16 mouse cellular contexts compared by ENCODE assay signal in the genomic region with DNA sequence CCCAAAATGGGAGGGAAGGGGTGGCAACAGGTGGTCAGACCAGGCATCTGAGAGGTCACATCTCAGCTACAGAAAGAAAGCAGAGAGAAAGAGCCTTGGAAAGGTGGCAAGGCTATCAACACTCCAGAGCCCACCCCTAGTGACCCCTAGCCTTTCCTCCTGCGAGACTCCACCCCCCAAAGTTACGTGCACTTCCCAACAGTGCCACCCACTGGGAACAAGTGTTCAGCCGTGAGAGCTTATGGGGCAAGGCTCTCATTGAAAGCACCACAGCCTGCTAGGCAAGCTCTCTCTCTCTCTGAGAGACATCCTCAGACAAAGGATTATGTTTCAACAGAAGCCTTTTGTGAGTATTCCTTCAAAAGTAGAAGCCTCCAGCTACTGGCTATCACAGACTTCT. TPM values are rescaled to one million over a fixed set of nuclear protein-coding genes. Genes with fewer than 3 reads are reported as not detected.
DNase-seq lines count a peak whose midpoint lies in the region; ATAC-seq and TF ChIP-seq lines count a peak whose summit lies in the region.
"Had no signal": no experiment of that assay in that cellular context is flagged by ENCODE, and none has a peak within 500 bp of the region (broad histone marks: within the 10 kb centered on the region; RNA-seq: fewer than 3 reads in every experiment).

No protein-coding gene starts in this region.

- H3K27ac ChIP-seq in gastrocnemius, adult 2 months: no peak overlapping the region
- H3K27ac ChIP-seq in lung, embryonic 14.5 days (ENCODE audit: low read depth): no peak overlapping the region
- H3K27ac ChIP-seq in cortical plate, adult 2 months (ENCODE audit: insufficient read depth, low read length): no peak overlapping the region
- H3K27ac ChIP-seq in stomach, postnatal 0 days (replicated peaks): no peak overlapping the region
- no peak overlapping the region for H3K27ac ChIP-seq in midbrain, embryonic 16.5 days (ENCODE audit: low read length)
- H3K27ac ChIP-seq: forebrain, embryonic 13.5 days; hindbrain, embryonic 15.5 days; limb, embryonic 15.5 days had no signal

- TF ChIP-seq POLR2A in cortical plate, adult 2 months (IDR thresholded peaks at IDR 0.05; ENCODE audit: extremely low read depth, insufficient read depth, low read length): no peak

- H3K4me2 ChIP-seq in lung, embryonic 14.5 days: no peak overlapping the region
- H3K4me2 ChIP-seq in stomach, postnatal 0 days (replicated peaks; ENCODE audit: low read depth): no peak overlapping the region
- no peak overlapping the region for H3K4me2 ChIP-seq in midbrain, embryonic 16.5 days (ENCODE audit: low read length)
- H3K4me2 ChIP-seq: forebrain, embryonic 13.5 days; hindbrain, embryonic 15.5 days; limb, embryonic 15.5 days had no signal

- peak; percentile 21; the same call in 1 of the 2 replicates for TF ChIP-seq CTCF in gastrocnemius, adult 2 months (IDR thresholded peaks at IDR 0.05)
- TF ChIP-seq CTCF in lung, embryonic 14.5 days (IDR thresholded peaks at IDR 0.05; ENCODE audit: low read depth): no peak
- TF ChIP-seq CTCF in cortical plate, adult 2 months (IDR thresholded peaks at IDR 0.05; ENCODE audit: extremely low read depth, insufficient read depth, low read length): 0 out of 2 replicates have a peak, but pooled peaks have one; percentile 23
- TF ChIP-seq CTCF in stomach, postnatal 0 days (IDR thresholded peaks at IDR 0.05; ENCODE audit: low read depth): peak; percentile 53

- no peak for DNase-seq in gastrocnemius, adult 2 months
- no peak for DNase-seq in gastrocnemius, postnatal 36 days
- DNase-seq in lung, embryonic 14.5 days: peak; percentile 26
- no peak for DNase-seq in lung, postnatal 4 days
- no peak for DNase-seq in stomach, postnatal 0 days (ENCODE audit: low spot score)
- no peak for DNase-seq in layer of hippocampus, postnatal 25 days (ENCODE audit: extremely low spot score in 1 of 2, low spot score in 1 of 2)
- DNase-seq: B cell, adult 2 months; cerebellum, postnatal 36 days; heart, adult 18-20 months; midbrain, embryonic 14.5 days had no signal

- intact Hi-C loops in gastrocnemius, adult 2 months (cut with DNase I): no loop called here
- intact Hi-C loops in gastrocnemius, postnatal 36 days (cut with DNase I): no loop called here

- no peaks in the 10 kb centered on the region for H3K9me3 ChIP-seq in lung, embryonic 14.5 days (ENCODE audit: low read depth, low read length)
- no peaks in the 10 kb centered on the region for H3K9me3 ChIP-seq in stomach, postnatal 0 days (ENCODE audit: control insufficient read depth, low read length)
- no peaks in the 10 kb centered on the region for H3K9me3 ChIP-seq in midbrain, embryonic 16.5 days (replicated peaks; ENCODE audit: control insufficient read depth, low read length, poor library complexity, severe bottlenecking)
- H3K9me3 ChIP-seq: limb, embryonic 15.5 days had no signal

- no peak for ATAC-seq in lung, embryonic 14.5 days (ENCODE audit: insufficient read depth)
- ATAC-seq in stomach, postnatal 0 days (ENCODE audit: low FRiP score, low TSS enrichment): no peak
- no peak for ATAC-seq in midbrain, embryonic 16.5 days
- ATAC-seq: forebrain, embryonic 13.5 days had no signal

- no peak overlapping the region for H3K4me3 ChIP-seq in gastrocnemius, adult 2 months
- no peak overlapping the region for H3K4me3 ChIP-seq in lung, embryonic 14.5 days (ENCODE audit: low read depth, low read length)
- H3K4me3 ChIP-seq in cortical plate, adult 2 months (ENCODE audit: insufficient read depth, low read length): no peak overlapping the region
- no peak overlapping the region for H3K4me3 ChIP-seq in stomach, postnatal 0 days (ENCODE audit: low read depth, low read length)
- H3K4me3 ChIP-seq in midbrain, embryonic 16.5 days (ENCODE audit: low read depth, low read length): no peak overlapping the region
- H3K4me3 ChIP-seq: forebrain, embryonic 13.5 days; hindbrain, embryonic 15.5 days; limb, embryonic 15.5 days had no signal

- WGBS in lung, embryonic 14.5 days: 7% methylated on average over 3 of the region's 3 CpGs
- WGBS in stomach, postnatal 0 days: 5% methylated on average over 3 of the region's 3 CpGs
- 13% methylated on average over 3 of the region's 3 CpGs for WGBS in midbrain, embryonic 16.5 days

- no peaks in the 10 kb centered on the region for H3K27me3 ChIP-seq in lung, embryonic 14.5 days (ENCODE audit: insufficient read depth, low read length)
- H3K27me3 ChIP-seq in stomach, postnatal 0 days (ENCODE audit: control insufficient read depth, insufficient read depth, low read length): no peaks in the 10 kb centered on the region
- H3K27me3 ChIP-seq in midbrain, embryonic 16.5 days (ENCODE audit: control insufficient read depth, insufficient read depth, low read depth, low read length): no peaks in the 10 kb centered on the region
- H3K27me3 ChIP-seq: forebrain, embryonic 13.5 days; hindbrain, embryonic 15.5 days; limb, embryonic 15.5 days; Patski had no signal

- no peak overlapping the region for H3K9ac ChIP-seq in lung, embryonic 14.5 days
- H3K9ac ChIP-seq in stomach, postnatal 0 days (ENCODE audit: low read length): no peak overlapping the region
- H3K9ac ChIP-seq in midbrain, embryonic 16.5 days (ENCODE audit: low read depth, low read length): no peak overlapping the region
- H3K9ac ChIP-seq: forebrain, embryonic 13.5 days; hindbrain, embryonic 15.5 days; limb, embryonic 15.5 days had no signal

- no peak for TF ChIP-seq EP300 in stomach, postnatal 0 days (optimal IDR thresholded peaks at IDR 0.05)

- no peaks in the 10 kb centered on the region for H3K36me3 ChIP-seq in lung, embryonic 14.5 days (ENCODE audit: insufficient read depth)
- H3K36me3 ChIP-seq in stomach, postnatal 0 days (ENCODE audit: control insufficient read depth, insufficient read depth, low read length): no peaks in the 10 kb centered on the region
- no peaks in the 10 kb centered on the region for H3K36me3 ChIP-seq in midbrain, embryonic 16.5 days (ENCODE audit: control insufficient read depth, insufficient read depth, low read length)
- H3K36me3 ChIP-seq: hindbrain, embryonic 15.5 days; limb, embryonic 15.5 days had no signal

- no peaks in the 10 kb centered on the region for H3K4me1 ChIP-seq in lung, embryonic 14.5 days (ENCODE audit: insufficient read depth)
- H3K4me1 ChIP-seq in cortical plate, adult 2 months (ENCODE audit: control insufficient read depth, insufficient read depth, low read length): no peaks in the 10 kb centered on the region
- no peaks in the 10 kb centered on the region for H3K4me1 ChIP-seq in stomach, postnatal 0 days (replicated peaks; ENCODE audit: control insufficient read depth, insufficient read depth)
- H3K4me1 ChIP-seq in midbrain, embryonic 16.5 days (ENCODE audit: control insufficient read depth, insufficient read depth, low read length): no peaks in the 10 kb centered on the region
- H3K4me1 ChIP-seq: forebrain, embryonic 13.5 days; hindbrain, embryonic 15.5 days; limb, embryonic 15.5 days had no signal

RNA-seq across cellular contexts. Expression of a gene that starts 2.8 kb away (rescaled TPM):
- 10 to 100 TPM; 61.8 to 69.1 TPM for total RNA-seq in gastrocnemius, adult 2 months (2021)
- total RNA-seq in gastrocnemius, postnatal 36 days (2021): 10 to 100 TPM; 48.3 to 57.0 TPM
- 43.5 and 49.8 TPM in 2 replicates for polyA plus RNA-seq in lung, embryonic 14.5 days (2014; fragmentation: Nextera tagmentation; extraction: Ambion mirVana)
- 96.0 and 107 TPM in 2 replicates for polyA plus RNA-seq in cortical plate, adult 2 months (2012; rRNA removed)
- 15.7 and 18.1 TPM in 2 replicates for polyA plus RNA-seq in stomach, postnatal 0 days (2015; fragmentation: Nextera tagmentation; extraction: Ambion mirVana)
- 100 to 1,000 TPM; 132 to 156 TPM for total RNA-seq in layer of hippocampus, postnatal 25 days (2021)
- polyA plus RNA-seq in midbrain, embryonic 16.5 days (2015; fragmentation: Nextera tagmentation; extraction: Ambion mirVana): 26.5 and 31.2 TPM in 2 replicates

RNA-seq across cellular contexts. Expression of a gene that starts 34.9 kb away (rescaled TPM):
- 100 to 1,000 TPM in 1 of 2 experiments, 10 to 100 TPM in 1; 80.9 to 111 TPM for total RNA-seq in gastrocnemius, adult 2 months (2021)
- 10 to 100 TPM; 79.2 to 94.8 TPM for total RNA-seq in gastrocnemius, postnatal 36 days (2021)
- polyA plus RNA-seq in lung, embryonic 14.5 days (2014; fragmentation: Nextera tagmentation; extraction: Ambion mirVana): 15.1 and 15.3 TPM in 2 replicates
- 43.8 and 43.9 TPM in 2 replicates for polyA plus RNA-seq in cortical plate, adult 2 months (2012; rRNA removed)
- 15.6 and 16.3 TPM in 2 replicates for polyA plus RNA-seq in stomach, postnatal 0 days (2015; fragmentation: Nextera tagmentation; extraction: Ambion mirVana)
- 100 to 1,000 TPM in 1 of 2 experiments, 10 to 100 TPM in 1; 93.3 to 104 TPM for total RNA-seq in layer of hippocampus, postnatal 25 days (2021)
- polyA plus RNA-seq in midbrain, embryonic 16.5 days (2015; fragmentation: Nextera tagmentation; extraction: Ambion mirVana): 26.0 and 27.8 TPM in 2 replicates
